Mouse (Mus musculus) G1E (cell line): Measurements from ENCODE around the gene Bbs2.

Experiments
- CTCF ChIP-seq: IDR thresholded peaks from 2 replicates; pipeline ENCODE4 v1.5.1; 2012; ENCODE audit warnings: low read depth, low read length, inconsistent platforms, mixed read lengths
- GATA1 ChIP-seq: IDR thresholded peaks from 2 replicates; pipeline ENCODE4 v1.6.1; 2012; ENCODE audit warnings: borderline replicate concordance, low read length, inconsistent platforms, mixed read lengths
- GATA2 ChIP-seq: IDR thresholded peaks from 2 replicates; pipeline ENCODE4 v1.6.1; 2012; ENCODE audit warnings: low read depth, low read length, inconsistent platforms, borderline replicate concordance
- POLR2AphosphoS5 ChIP-seq: IDR thresholded peaks from 2 replicates; pipeline ENCODE4 v1.6.1; 2012; ENCODE audit warnings: low read depth, low read length, inconsistent platforms; ENCODE audit not compliant: insufficient replicate concordance
- TAL1 ChIP-seq: conservative IDR thresholded peaks from 2 replicates; pipeline ENCODE4 v1.6.1; 2012; ENCODE audit warnings: low read depth, low read length, inconsistent platforms, mixed read lengths

GRCm38 (mm10) chr8:94136933-94137332 lies 38.2 kb upstream of the Bbs2 start, which contains the start of gene Mt4:
- TF ChIP-seq CTCF: no peak
- no peak for TF ChIP-seq TAL1
- TF ChIP-seq GATA1: no peak
- no peak for TF ChIP-seq POLR2AphosphoS5
- no peak for TF ChIP-seq GATA2
